Mouse (Mus musculus) activated CD4-positive, CD25-positive, alpha-beta regulatory T cell, adult 4 months (primary cell): ENCODE measurements around the gene Top2b. TPM values are rescaled to one million over a fixed set of nuclear protein-coding genes. Genes with fewer than 3 reads are reported as not detected.

Source experiments
- ATAC-seq: one replicate; pipeline ENCODE4 v1.8.0; 2017
- polyA plus RNA-seq, 2 experiments: library from polyadenylated mRNA; unstranded; fragments of 100-300 nt; shearing (Covaris generic); gene quantifications; one replicate each; pipeline ENCODE4 v1.2.1; 2017

Top2b gene
- polyA plus RNA-seq, 2 experiments from 2014 or later = 60.6 to 86.4 TPM

- no peak for ATAC-seq
These were observed 67.0 kb downstream of the Top2b start for GRCm38 (mm10) chr14:16431941-16432499.

DNA sequence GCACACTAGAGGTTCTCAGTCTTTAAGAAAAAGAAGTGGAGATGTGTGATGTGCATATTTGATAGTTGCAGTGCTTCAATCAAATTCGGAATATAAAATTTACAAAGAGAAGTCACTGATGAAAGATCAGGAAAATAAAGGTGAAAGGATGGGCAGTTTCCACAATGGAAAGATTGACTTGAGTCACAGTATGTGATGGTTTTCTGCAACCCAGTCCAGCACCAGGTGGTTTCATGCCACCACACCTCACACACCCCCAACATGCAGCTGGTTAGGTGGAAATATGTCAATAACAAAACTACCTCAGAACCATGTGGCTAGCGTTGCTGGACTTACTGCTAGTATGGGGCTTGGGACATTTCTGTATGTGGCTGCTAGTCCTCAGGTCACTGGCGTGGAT is 67.6 kb downstream of the Top2b start:
- ATAC-seq = no peak

DNA sequence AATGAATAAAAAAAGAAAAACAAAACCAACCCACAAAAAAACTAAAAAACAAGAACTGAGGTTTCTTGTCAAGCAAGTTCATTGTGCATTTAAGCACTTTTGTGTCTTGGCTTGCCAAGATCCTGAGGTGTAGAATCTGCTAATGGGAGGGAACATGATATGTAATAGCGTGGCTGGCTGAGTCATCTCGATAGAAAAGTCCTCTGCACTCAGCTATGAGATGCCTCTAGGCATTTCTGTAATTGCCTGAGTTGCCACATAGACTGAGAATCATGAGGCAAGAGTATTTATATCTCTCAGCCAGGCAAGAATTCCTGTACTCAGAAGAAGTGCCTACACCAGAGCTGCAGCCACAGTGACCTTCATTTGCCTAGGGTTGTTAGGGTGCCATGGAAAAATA is 68.2 kb downstream of the Top2b start:
- no peak for ATAC-seq

DNA sequence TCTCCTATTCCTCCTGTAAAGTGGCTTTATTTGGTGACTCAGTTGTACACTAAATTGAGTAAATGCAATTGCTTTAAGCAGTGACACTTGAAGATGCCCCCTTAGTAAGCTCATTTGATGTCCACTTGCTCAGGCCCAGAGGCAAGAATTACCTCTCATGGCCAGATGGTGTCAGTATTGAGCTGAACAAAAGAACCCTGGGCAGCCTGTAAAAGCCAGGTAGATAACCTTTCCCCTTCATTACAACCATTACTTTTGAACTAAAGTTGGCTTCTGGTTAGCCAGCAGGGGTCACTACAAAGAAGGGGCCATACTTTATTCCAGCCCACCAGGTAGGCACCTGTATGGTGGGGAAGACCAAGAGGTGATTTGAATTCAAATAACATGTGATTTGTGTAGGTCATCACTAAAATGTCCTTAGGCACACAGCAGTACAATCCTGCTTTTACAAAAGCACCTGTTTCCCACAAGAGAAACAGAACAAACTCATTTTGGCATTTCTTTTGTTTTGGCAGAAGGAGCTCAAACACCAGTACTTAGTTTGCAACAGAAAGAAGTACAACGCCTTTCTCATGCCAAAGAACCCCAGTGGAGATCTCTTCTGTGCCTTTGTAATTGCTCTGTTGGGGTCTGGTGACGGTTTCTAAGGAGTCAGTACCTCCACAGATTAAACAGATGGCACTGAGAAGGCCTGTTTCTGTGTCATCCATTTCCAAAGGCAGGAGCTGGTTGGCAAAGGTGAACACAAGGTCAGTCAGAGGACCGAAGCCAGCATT is 69.6 kb downstream of the Top2b start:
- ATAC-seq = peak; percentile 45

GRCm38 (mm10) chr14:16437386-16437785 is 72.4 kb downstream of the Top2b start:
- ATAC-seq = no peak

GRCm38 (mm10) chr14:16439385-16440126 is 74.6 kb downstream of the Top2b start:
- no peak for ATAC-seq

GRCm38 (mm10) chr14:16444859-16445258 is 79.9 kb downstream of the Top2b start:
- ATAC-seq = no peak

GRCm38 (mm10) chr14:16447587-16447986 is 82.6 kb downstream of the Top2b start:
- ATAC-seq = no peak

- no peak for ATAC-seq
These were observed 83.4 kb downstream of the Top2b start for GRCm38 (mm10) chr14:16448269-16448987.

GRCm38 (mm10) chr14:16478606-16479323 is 113.8 kb downstream of the Top2b start:
- no peak for ATAC-seq

DNA sequence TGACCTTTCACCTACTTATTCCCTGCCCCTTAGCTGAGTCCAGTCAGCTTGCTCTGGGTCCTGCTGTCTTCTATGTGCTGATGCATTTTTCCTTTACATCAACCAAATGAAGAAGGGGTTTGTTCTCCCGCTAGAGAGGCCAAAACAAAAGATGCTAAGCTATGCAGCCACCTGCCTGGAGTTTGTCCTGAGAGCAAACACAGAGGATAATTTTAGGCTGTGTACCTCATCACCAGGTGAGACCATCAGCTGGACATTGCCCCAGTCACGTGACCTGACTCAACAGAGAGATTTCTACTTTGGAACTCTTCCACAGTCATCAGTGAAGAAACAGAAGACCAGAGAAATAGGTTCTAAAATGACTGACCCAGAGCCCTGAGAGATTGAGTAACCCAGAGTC is 114.5 kb downstream of the Top2b start:
- ATAC-seq = no peak

DNA sequence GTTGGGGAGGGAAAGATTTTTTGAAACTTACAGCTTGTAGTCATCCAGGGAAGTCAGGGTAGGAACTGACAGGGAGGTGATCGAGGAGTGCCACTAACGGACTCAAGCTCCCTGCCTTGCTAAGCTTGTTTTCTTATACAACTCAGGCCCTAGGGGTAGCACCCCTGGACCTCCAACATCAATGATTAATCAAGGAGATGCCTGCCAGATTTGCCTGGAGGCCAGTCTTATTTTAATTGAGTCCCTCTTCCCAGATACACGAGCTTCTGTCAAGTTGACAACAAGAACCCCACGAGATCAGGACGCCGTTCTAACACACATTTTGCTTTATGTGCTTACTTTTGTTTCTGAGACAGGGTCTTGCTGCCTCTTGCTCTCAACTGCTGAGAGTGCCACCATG is 115.6 kb downstream of the Top2b start:
- no peak for ATAC-seq

GRCm38 (mm10) chr14:16483656-16484380 is 118.8 kb downstream of the Top2b start:
- no peak for ATAC-seq

Other genes starting within 250 kb of the Top2b start
- gene Ngly1, start 115.9 kb upstream of the Top2b start, polyA plus RNA-seq = 10 to 100 TPM; 70.5 to 98.9 TPM
- 1 to 10 TPM; 5.1 to 5.3 TPM for gene Oxsm, start 115.4 kb upstream of the Top2b start, polyA plus RNA-seq